ENCODE assay signal across 35 mouse cellular contexts in the genomic region with DNA sequence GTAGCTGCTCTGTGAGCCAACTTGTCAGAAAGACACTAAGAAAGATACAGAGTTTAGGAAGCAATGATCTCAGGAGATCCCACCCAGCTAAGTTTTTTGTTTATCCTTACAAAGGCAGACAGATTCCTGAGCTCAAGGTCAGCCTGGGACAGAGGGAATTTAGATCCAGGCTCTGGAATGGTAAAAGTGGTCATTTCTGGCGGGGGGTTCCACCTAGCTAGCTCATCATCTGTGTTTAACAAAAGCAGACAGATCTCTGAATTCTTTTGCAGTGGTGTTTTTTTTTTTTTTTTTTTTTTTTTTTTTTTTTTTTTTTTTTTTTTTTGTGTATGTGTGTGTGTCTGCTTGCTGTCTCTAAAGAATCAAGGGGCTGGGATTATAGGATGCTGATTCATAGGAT. TPM values are rescaled to one million over a fixed set of nuclear protein-coding genes. Genes with fewer than 3 reads are reported as not detected.
"Had no signal": no experiment of that assay in that cellular context is flagged by ENCODE, and none has a peak within 500 bp of the region (broad histone marks: within the 10 kb centered on the region; RNA-seq: fewer than 3 reads in every experiment).

No protein-coding gene starts in this region.

- H3K36me3 ChIP-seq: heart, embryonic 12.5 days; hindbrain, embryonic 12.5 days; intestine, embryonic 15.5 days; limb, embryonic 10.5 days; liver, embryonic 13.5 days had no signal

- H3K27me3 ChIP-seq: heart, embryonic 12.5 days; intestine, embryonic 15.5 days; limb, embryonic 12.5 days had no signal

- H3K9me3 ChIP-seq: hindbrain, embryonic 10.5 days; hindbrain, embryonic 12.5 days; intestine, embryonic 15.5 days; limb, embryonic 10.5 days; limb, embryonic 12.5 days; liver, embryonic 13.5 days had no signal

- H3K4me3 ChIP-seq: gastrocnemius, adult 2 months; heart, embryonic 12.5 days; hindbrain, embryonic 10.5 days; hindbrain, embryonic 12.5 days; intestine, embryonic 15.5 days; layer of hippocampus, adult 2 months; left cerebral cortex, adult 2 months; limb, embryonic 10.5 days; limb, embryonic 12.5 days; liver, embryonic 13.5 days had no signal

- H3K27ac ChIP-seq: gastrocnemius, adult 2 months; hindbrain, embryonic 10.5 days; hindbrain, embryonic 12.5 days; hindbrain, embryonic 14.5 days; intestine, embryonic 15.5 days; layer of hippocampus, adult 2 months; left cerebral cortex, adult 2 months; limb, embryonic 10.5 days; limb, embryonic 12.5 days; liver, embryonic 13.5 days had no signal

- H3K4me1 ChIP-seq: heart, embryonic 12.5 days; hindbrain, embryonic 10.5 days; hindbrain, embryonic 12.5 days; intestine, embryonic 15.5 days; limb, embryonic 12.5 days had no signal

- DNase-seq: gastrocnemius, adult 2 months; gastrocnemius, postnatal 10 days; gastrocnemius, postnatal 25 days; heart, adult 18-20 months; heart, postnatal 10 days; heart, postnatal 4 days; kidney, adult 18-20 months; kidney, adult 8-10 months; kidney, postnatal 10 days; kidney, postnatal 25 days; kidney, postnatal 4 days; liver; liver, embryonic 13.5 days had no signal

RNA-seq across cellular contexts. Expression of gene Pom121l2, which starts 11.7 kb away (rescaled TPM):
- total RNA-seq: gastrocnemius, adult 2 months; gastrocnemius, postnatal 10 days; gastrocnemius, postnatal 25 days; gastrocnemius, postnatal 4 days; granulocyte monocyte progenitor cell, adult 5-6 weeks; heart, adult 18-20 months; heart, postnatal 10 days; heart, postnatal 25 days; heart, postnatal 4 days; layer of hippocampus, postnatal 25 days; left cerebral cortex, adult 2 months; left cerebral cortex, postnatal 36 days had no signal
- polyA plus RNA-seq: heart, embryonic 14.5 days; heart, embryonic 16.5 days; hindbrain, embryonic 10.5 days; hindbrain, embryonic 14.5 days; hindbrain, embryonic 16.5 days; inflammation-experienced regulatory T-cells, adult 6 months; intestine, postnatal 0 days; kidney, embryonic 14.5 days; liver, embryonic 11.5 days; liver, embryonic 13.5 days had no signal

RNA-seq across cellular contexts. Expression of gene Zfp184, which starts 24.4 kb away (rescaled TPM):
- polyA plus RNA-seq: inflammation-experienced regulatory T-cells, adult 6 months had no signal

RNA-seq across cellular contexts. Expression of gene Prss16, which starts 40.3 kb away (rescaled TPM):
- total RNA-seq: gastrocnemius, adult 2 months; gastrocnemius, postnatal 10 days; gastrocnemius, postnatal 25 days; heart, adult 18-20 months; heart, postnatal 10 days; heart, postnatal 25 days; heart, postnatal 4 days; layer of hippocampus, postnatal 10 days had no signal
- polyA plus RNA-seq: hindbrain, embryonic 14.5 days; hindbrain, embryonic 16.5 days; kidney, embryonic 14.5 days had no signal
